Mouse (Mus musculus) testis, postnatal 10 days (tissue): ENCODE data around the gene 2310039H08Rik.

ENCODE experiments used
- DNase-seq: peaks from one replicate; pipeline ENCODE4 v3.0.0; 2021; ENCODE audit warnings: low spot score

Gene 2310039H08Rik

GRCm38 (mm10) chr17:46810672-46811071 is 38.2 kb downstream of the 2310039H08Rik start:
- no peak for DNase-seq

DNA sequence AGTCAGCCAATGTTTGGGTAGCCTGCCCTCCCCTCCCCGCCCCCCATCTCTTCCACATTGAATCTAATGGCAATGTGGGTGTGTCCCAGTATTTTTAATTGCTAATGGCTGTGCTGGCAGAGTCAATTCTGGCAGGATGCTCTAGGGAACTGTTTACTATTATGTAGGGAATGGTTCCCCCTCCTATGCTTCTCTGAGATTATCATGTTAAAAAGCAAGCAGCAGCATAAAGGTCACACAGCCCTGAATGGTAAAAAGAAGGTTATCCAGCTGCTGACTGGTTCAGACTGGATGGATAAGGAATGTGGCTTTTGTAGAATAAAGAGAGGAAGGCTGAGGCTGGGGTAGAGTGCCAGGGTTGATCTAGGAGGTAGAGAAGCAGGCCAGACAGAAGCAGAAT is 40.0 kb downstream of the 2310039H08Rik start:
- DNase-seq, result no peak

GRCm38 (mm10) chr17:46813637-46814036 is 41.2 kb downstream of the 2310039H08Rik start:
- DNase-seq, result no peak

- no peak for DNase-seq
Observed at GRCm38 (mm10) chr17:46814497-46814896, 42.1 kb downstream of the 2310039H08Rik start.

DNA sequence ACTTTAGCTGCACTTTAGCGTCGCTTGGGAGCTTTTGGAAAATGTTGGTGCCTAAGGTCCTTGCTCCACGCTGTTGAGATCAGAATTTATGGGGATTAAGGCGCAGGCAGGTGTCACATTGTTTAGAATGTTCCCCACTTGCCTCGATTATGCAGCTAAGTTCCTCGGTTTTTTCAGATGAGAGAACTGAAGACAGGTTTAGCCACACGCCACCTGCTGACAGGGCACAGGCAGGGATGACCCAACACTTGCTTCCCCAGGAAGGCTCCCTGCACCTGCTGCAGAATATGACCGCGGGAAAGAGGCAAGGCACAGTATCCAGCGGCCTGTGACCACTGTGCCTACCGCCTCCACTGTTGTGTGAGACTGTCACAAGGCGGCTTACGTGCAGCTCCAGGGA is 43.9 kb downstream of the 2310039H08Rik start:
- DNase-seq, result no peak

DNA sequence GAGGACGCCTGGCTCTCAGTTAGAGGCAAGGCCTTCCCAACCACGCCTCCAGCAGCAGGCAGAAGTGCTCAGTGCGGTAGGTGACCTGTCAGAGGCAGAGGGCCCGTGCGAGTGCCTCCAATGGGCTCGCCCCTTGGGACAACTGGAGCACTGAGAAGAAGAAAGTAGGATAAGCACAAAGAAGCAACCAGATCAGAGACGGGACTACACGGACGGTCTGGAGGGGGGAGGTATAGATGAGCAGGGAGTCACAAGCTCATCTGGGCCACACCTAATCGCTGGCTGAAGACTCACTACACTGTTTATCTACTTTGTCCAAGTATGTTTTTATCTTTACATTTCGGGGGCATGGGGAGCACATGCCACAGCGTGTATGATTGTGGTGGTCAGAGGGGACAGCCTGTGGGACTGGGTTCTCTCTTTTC is 45.3 kb downstream of the 2310039H08Rik start:
- DNase-seq, result no peak

DNA sequence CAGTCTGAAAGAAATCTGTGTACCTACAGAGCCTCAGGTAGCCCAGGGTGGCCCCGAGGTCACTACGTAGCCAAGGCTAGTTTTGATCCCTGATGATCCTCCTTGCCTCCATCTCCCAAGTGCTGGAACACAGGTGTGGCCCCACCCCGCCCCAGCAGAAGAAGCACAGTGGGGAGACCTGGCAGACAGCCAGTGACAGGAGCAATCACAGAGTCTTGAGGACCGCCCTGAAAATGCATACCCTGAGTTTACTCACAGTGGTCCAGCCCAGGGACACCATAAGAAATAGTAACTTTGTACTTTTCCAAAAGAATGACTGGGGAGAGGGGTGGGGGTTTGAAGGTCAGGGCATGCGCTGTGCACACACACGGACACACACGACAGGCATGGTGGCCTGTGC is 48.2 kb downstream of the 2310039H08Rik start:
- no peak for DNase-seq
